Mouse (Mus musculus) midbrain, embryonic 14.5 days (tissue): ENCODE measurements around the gene Daam1. TPM values are rescaled to one million over a fixed set of nuclear protein-coding genes. Genes with fewer than 3 reads are reported as not detected.

ENCODE experiments used
- ATAC-seq: fragments of 200-750 bp; cut with Nextera tagmentation; 2 replicates; pipeline ENCODE4 v1.8.0; 2017; ENCODE audit warnings: moderate number of reproducible peaks, moderate library complexity; ENCODE audit not compliant: low FRiP score, low TSS enrichment
- DNase-seq: peaks from one replicate; pipeline ENCODE4 v3.0.0-alpha.2; 2015
- H3K27ac ChIP-seq: fragments of 300-500 bp; sonication (generic); replicated peaks from 2 replicates; pipeline ENCODE4 v1.5.1; 2014; ENCODE audit warnings: mild to moderate bottlenecking, low read depth, low read length, moderate library complexity
- H3K27me3 ChIP-seq: fragments of 300-500 bp; sonication (generic); 2 replicates; pipeline ENCODE4 v1.6.1; 2014; ENCODE audit warnings: low read length, control low read depth, mixed read lengths; ENCODE audit not compliant: control insufficient read depth, insufficient read depth
- H3K36me3 ChIP-seq: fragments of 300-500 bp; sonication (generic); 2 replicates; pipeline ENCODE4 v1.6.1; 2014; ENCODE audit warnings: low read length, control low read depth; ENCODE audit not compliant: control insufficient read depth, insufficient read depth
- H3K4me1 ChIP-seq: fragments of 300-500 bp; sonication (generic); 2 replicates; pipeline ENCODE4 v1.6.1; 2014; ENCODE audit warnings: mild to moderate bottlenecking, antibody characterized with exemption, low read length, control low read depth; ENCODE audit not compliant: control insufficient read depth, insufficient read depth
- H3K4me2 ChIP-seq: fragments of 300-500 bp; sonication (generic); 2 replicates; pipeline ENCODE4 v1.6.1; 2014; ENCODE audit warnings: mild to moderate bottlenecking, low read length, moderate library complexity
- H3K4me3 ChIP-seq: fragments of 300-500 bp; sonication (generic); replicated peaks from 2 replicates; pipeline ENCODE4 v1.5.1; 2014; ENCODE audit warnings: low read depth, low read length
- H3K9ac ChIP-seq: fragments of 300-500 bp; sonication (generic); replicated peaks from 2 replicates; pipeline ENCODE4 v1.6.1; 2014; ENCODE audit warnings: mild to moderate bottlenecking, low read length, moderate library complexity
- H3K9me3 ChIP-seq: fragments of 300-500 bp; sonication (generic); 2 replicates; pipeline ENCODE4 v1.6.1; 2016; ENCODE audit warnings: low read length, control low read depth, mixed read lengths; ENCODE audit not compliant: control insufficient read depth
- WGBS: fragments of 180-500 bp; shearing (Covaris S2); extraction: QIAGEN DNeasy Blood & Tissue Kit; methylation state at CpG from one replicate; pipeline ENCODE4 v1.1.7; 2014; 5-methylcytosine and 5-hydroxymethylcytosine counted together
- polyA plus RNA-seq: library from polyadenylated mRNA; unstranded; fragments of >200 nt; fragmentation: Nextera tagmentation; extraction: Ambion mirVana; gene quantifications from 2 replicates; pipeline ENCODE4 v1.2.1, GENCODE M21; 2014

Daam1 gene
- polyA plus RNA-seq, 1 experiment from 2014 or later = 42.8 TPM

DNA sequence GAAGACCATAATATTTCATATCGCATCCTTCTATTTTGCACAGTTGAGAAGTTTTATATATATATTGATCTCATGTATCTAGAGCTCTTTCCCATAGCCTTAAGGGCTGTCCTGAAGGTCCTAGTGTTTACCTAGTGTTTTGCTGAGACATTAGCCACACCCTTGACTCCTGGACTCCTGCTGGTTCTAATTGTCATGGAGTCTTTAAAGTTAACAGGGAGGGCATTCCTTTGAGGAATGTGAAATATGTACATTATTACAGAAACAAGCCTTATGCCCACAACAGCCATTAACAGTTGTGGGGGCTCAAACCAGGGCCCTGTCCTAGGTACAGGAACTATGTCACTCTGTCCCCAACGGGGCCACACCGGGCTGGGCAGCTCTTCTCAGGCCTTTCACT is 180.5 kb downstream of the Daam1 start:
- H3K27ac ChIP-seq = no peak overlapping the region
- no peak overlapping the region for H3K4me3 ChIP-seq
- ATAC-seq (no peak), DNase-seq (no peak)
- H3K4me2 ChIP-seq = no peak overlapping the region
- H3K9me3 ChIP-seq = no peaks in the 10 kb centered on the region
- no peaks in the 10 kb centered on the region for H3K36me3 ChIP-seq
- no peak overlapping the region for H3K9ac ChIP-seq
- H3K4me1 ChIP-seq = no peaks in the 10 kb centered on the region
- H3K27me3 ChIP-seq = no peaks in the 10 kb centered on the region
- WGBS = 97% methylated on average over 3 of the region's 3 CpGs

DNA sequence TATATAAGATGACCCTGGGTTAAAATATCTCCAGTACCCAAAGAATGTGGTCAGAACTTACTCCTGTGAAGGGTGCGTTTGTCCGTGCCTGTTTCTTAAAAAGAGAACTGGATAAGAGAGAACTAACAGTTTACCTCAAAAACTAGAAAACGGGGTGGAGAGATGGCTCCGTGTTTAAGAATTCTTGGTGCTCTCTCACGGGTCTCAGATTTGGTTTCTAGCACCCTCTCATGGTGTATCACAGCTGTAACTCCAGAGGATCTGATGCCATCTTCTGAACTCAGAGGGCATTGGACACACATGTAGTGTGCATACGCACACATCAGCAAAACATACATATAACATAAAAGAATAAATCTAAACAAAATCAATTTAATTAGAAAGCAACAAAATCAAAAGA is 181.2 kb downstream of the Daam1 start:
- no peak for DNase-seq
- H3K9ac ChIP-seq = no peak overlapping the region
- H3K4me1 ChIP-seq = no peaks in the 10 kb centered on the region
- H3K4me2 ChIP-seq = no peak overlapping the region
- H3K4me3 ChIP-seq = no peak overlapping the region
- H3K9me3 ChIP-seq = no peaks in the 10 kb centered on the region
- ATAC-seq = no peak
- no peak overlapping the region for H3K27ac ChIP-seq
- no peaks in the 10 kb centered on the region for H3K36me3 ChIP-seq
- WGBS = 88% methylated on average over 6 of the region's 6 CpGs
- no peaks in the 10 kb centered on the region for H3K27me3 ChIP-seq

GRCm38 (mm10) chr12:72013711-72014354 is 183.0 kb downstream of the Daam1 start:
- DNase-seq (no peak), ATAC-seq (no peak)
- Histone ChIP-seq H3K27me3 (no peaks in the 10 kb centered on the region), H3K9ac (no peak overlapping the region), H3K27ac (no peak overlapping the region), H3K4me2 (no peak overlapping the region), H3K4me1 (no peaks in the 10 kb centered on the region), H3K36me3 (no peaks in the 10 kb centered on the region), H3K9me3 (no peaks in the 10 kb centered on the region), H3K4me3 (no peak overlapping the region)
- 87% methylated on average over 13 of the region's 13 CpGs for WGBS

GRCm38 (mm10) chr12:72014355-72014776 is 183.5 kb downstream of the Daam1 start:
- H3K27me3 ChIP-seq = no peaks in the 10 kb centered on the region
- WGBS = 60% methylated on average over 10 of the region's 10 CpGs
- no peaks in the 10 kb centered on the region for H3K9me3 ChIP-seq
- H3K4me3 ChIP-seq = no peak overlapping the region
- no peak for ATAC-seq
- H3K9ac ChIP-seq = no peak overlapping the region
- no peak overlapping the region for H3K4me2 ChIP-seq
- H3K27ac ChIP-seq = no peak overlapping the region
- no peaks in the 10 kb centered on the region for H3K36me3 ChIP-seq
- peak; percentile 25 for DNase-seq
- H3K4me1 ChIP-seq = no peaks in the 10 kb centered on the region

- Histone ChIP-seq H3K9me3 (no peaks in the 10 kb centered on the region), H3K4me1 (no peaks in the 10 kb centered on the region), H3K27me3 (no peaks in the 10 kb centered on the region), H3K36me3 (no peaks in the 10 kb centered on the region), H3K4me2 (no peak overlapping the region), H3K27ac (no peak overlapping the region), H3K4me3 (no peak overlapping the region), H3K9ac (no peak overlapping the region)
- ATAC-seq = no peak
- no peak for DNase-seq
- 76% methylated on average over 5 of the region's 5 CpGs for WGBS
Observed at GRCm38 (mm10) chr12:72015296-72015695, 184.4 kb downstream of the Daam1 start.

GRCm38 (mm10) chr12:72020285-72020684 is 189.4 kb downstream of the Daam1 start:
- WGBS = 83% methylated on average over 4 of the region's 4 CpGs
- no peaks in the 10 kb centered on the region for H3K27me3 ChIP-seq
- no peak for DNase-seq
- no peaks in the 10 kb centered on the region for H3K4me1 ChIP-seq
- no peaks in the 10 kb centered on the region for H3K36me3 ChIP-seq
- no peak overlapping the region for H3K4me2 ChIP-seq
- ATAC-seq = no peak
- H3K4me3 ChIP-seq = no peak overlapping the region
- H3K9ac ChIP-seq = no peak overlapping the region
- H3K9me3 ChIP-seq = no peaks in the 10 kb centered on the region
- H3K27ac ChIP-seq = no peak overlapping the region

GRCm38 (mm10) chr12:72021543-72021942 is 190.7 kb downstream of the Daam1 start:
- Histone ChIP-seq H3K4me1 (no peaks in the 10 kb centered on the region), H3K27ac (no peak overlapping the region), H3K4me3 (no peak overlapping the region), H3K36me3 (no peaks in the 10 kb centered on the region), H3K9me3 (no peaks in the 10 kb centered on the region), H3K4me2 (no peak overlapping the region), H3K9ac (no peak overlapping the region), H3K27me3 (no peaks in the 10 kb centered on the region)
- ATAC-seq (no peak), DNase-seq (no peak)
- 81% methylated on average over 5 of the region's 5 CpGs for WGBS

- ATAC-seq (no peak), DNase-seq (no peak)
- 99% methylated on average over 3 of the region's 3 CpGs for whole genome bisulfite sequencing
- Histone ChIP-seq H3K27ac (no peak overlapping the region), H3K4me1 (no peaks in the 10 kb centered on the region), H3K9ac (no peak overlapping the region), H3K4me2 (no peak overlapping the region), H3K27me3 (no peaks in the 10 kb centered on the region), H3K36me3 (no peaks in the 10 kb centered on the region), H3K9me3 (no peaks in the 10 kb centered on the region), H3K4me3 (no peak overlapping the region)
Observed at GRCm38 (mm10) chr12:72022790-72023189, 191.9 kb downstream of the Daam1 start.

- Histone ChIP-seq H3K36me3 (no peaks in the 10 kb centered on the region), H3K27me3 (no peaks in the 10 kb centered on the region), H3K4me1 (no peaks in the 10 kb centered on the region), H3K4me3 (no peak overlapping the region), H3K4me2 (no peak overlapping the region), H3K27ac (no peak overlapping the region), H3K9me3 (no peaks in the 10 kb centered on the region), H3K9ac (no peak overlapping the region)
- ATAC-seq = no peak
- no peak for DNase-seq
- 92% methylated on average over 5 of the region's 5 CpGs for WGBS
Observed at GRCm38 (mm10) chr12:72023572-72023971, 192.7 kb downstream of the Daam1 start.
